Mouse (Mus musculus): ENCODE data around the gene Naaladl1. TPM values are rescaled to one million over a fixed set of nuclear protein-coding genes. Genes with fewer than 3 reads are reported as not detected.

The Naaladl1 gene
- total RNA-seq (2022) = under 1 TPM in 1 of 4 experiments, not detected in 3; 0.27 TPM

DNA sequence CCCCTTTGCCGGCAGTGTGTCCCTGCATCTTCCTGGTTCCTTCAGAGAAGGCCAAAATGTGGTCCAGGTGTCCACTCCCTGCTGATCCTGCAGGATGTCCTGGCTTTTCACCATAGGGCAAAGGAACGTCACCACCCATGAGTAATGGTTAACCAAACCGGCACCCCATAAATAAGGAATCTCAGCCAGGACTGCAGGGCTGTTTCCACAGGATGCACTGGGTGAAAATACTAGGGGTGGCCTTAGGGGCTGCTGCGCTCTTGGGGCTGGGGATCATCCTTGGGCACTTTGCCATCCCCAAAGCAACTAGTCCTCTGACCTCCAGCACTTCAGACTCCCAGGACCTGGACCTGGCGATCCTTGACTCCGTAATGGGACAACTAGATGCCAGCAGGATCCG lies at the start of gene Naaladl1:
Naaladl1 (plus strand) TSS at position 197 of the 400 bp plus-strand sequence.
- DNase-seq = no peak

DNA sequence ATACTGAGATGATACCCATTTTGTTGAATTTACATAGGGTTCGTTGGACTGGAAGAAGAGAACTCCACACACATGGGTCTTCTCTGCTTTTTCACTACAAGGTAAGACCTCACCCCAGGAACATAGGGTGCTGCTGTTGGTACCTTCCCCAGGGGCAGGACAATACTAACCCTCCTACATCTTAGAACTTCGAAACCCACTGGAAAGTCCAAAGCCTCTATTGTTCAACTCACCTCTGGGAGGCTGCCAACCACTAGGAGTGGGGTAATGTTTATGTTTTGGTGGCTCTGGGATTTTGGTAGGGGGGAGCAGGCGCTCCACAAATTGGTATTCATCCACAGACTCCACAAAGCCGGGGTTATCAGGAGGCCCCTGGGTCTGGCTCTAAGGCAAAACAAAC lies 48.9 kb upstream of the Naaladl1 start:
- no peak for DNase-seq

- DNase-seq = peak; percentile 98
Observed at GRCm38 (mm10) chr19:6057313-6058096, 48.1 kb upstream of the Naaladl1 start, which contains the start of the genes Mrpl49 and Fau. TSS of gene Mrpl49 (minus strand) at chr19:6057785. TSS of gene Fau (plus strand) at chr19:6057844.

DNA sequence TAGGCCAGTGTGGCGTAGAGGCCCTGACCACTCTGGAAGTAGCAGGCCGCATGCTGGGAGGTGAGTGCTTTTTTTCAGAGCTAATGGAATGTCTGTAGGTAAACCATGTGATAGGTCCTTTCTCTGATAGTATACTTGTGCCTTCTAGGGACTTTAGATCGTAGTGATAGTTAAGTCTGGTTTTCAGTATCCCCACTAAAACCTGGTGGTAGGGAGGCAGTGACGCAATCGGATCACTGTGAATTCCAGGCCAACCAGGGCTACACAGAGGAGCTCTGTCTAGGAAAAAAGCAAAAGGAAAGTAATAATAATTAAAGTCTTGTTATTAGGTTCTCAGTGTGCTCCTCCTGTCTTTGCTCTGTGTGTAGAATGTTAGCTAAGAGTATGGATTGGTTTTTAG lies 47.1 kb upstream of the Naaladl1 start:
- DNase-seq = no peak

- DNase-seq = no peak
Observed at GRCm38 (mm10) chr19:6058966-6059365, 46.6 kb upstream of the Naaladl1 start.

DNA sequence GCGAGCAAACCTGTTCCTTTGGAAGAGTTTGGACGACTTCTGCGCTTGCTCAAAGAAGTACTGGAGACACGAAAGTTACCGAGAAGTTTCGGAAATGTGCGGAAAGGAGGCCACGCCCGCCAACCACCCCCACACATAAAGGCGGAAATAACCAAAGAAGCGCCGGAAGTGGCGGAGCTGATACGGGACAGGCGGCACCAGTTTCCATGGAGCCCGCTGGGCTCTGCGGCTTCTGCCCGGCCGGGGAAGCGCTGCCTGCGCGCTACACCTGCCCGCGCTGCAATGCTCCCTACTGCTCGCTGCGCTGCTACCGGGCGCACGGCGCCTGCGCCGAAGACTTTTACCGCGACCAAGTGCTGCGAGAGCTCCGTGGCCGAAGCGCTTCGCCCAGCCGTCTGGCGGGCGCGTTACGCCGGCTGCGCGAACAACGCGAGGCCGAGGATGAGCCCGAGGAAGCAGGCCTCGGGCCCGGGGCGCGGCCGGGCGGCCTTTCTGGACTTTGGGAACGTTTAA lies 44.5 kb upstream of the Naaladl1 start, which contains the start of gene Znhit2:
Znhit2 (plus strand) TSS at position 172 of the 513 bp plus-strand sequence.
- peak; percentile 94 for DNase-seq

GRCm38 (mm10) chr19:6061641-6062302 lies 43.8 kb upstream of the Naaladl1 start:
- DNase-seq = no peak

GRCm38 (mm10) chr19:6062418-6062817 lies 43.2 kb upstream of the Naaladl1 start:
- DNase-seq = no peak

DNA sequence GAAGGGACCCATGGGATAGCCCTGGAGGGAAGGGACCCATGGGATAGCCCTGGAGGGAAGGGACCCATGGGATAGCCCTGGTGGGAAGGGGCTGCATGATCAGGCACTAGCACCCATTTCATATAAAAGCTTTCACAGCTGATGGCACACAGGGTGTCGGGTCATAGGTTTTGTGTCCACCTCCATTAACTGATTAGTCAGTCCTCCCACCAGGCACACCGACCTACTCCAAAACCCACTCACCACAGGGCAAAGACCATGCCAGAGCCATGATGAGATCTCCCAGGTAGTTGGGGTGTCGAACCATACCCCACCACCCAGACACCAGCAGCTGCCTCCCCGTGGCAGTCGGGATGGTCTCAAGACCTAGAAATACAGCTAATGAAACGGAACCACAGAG lies 42.5 kb upstream of the Naaladl1 start:
- DNase-seq = no peak

- DNase-seq = no peak
Observed at GRCm38 (mm10) chr19:6066571-6066970, 39.0 kb upstream of the Naaladl1 start.

GRCm38 (mm10) chr19:6067011-6067723 lies 38.4 kb upstream of the Naaladl1 start:
- DNase-seq = peak; percentile 69

- peak; percentile 93 for DNase-seq
Observed at GRCm38 (mm10) chr19:6067724-6068415, 37.7 kb upstream of the Naaladl1 start, which contains the start of gene Tm7sf2. TSS of gene Tm7sf2 (minus strand) at chr19:6068373.

DNA sequence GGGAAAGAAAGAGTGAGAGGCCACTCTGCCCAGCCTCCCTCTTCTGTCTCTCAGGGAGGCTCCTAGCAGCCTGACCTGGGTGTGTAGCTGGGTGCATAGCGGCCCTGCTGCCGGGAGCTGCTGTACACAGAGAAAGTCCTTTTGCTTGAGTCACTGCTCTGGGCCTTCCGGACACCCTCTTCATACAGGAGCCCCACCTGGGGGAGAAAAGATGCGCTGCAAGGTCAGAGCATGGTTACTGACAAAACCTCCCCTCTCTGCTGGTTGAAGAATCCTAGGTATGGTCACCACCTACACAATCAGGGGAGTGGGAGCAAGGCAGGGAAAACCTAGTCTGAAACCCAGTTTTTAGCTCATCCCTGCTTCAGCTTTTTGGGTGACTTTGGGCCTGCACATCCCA lies 36.6 kb upstream of the Naaladl1 start:
- no peak for DNase-seq

DNA sequence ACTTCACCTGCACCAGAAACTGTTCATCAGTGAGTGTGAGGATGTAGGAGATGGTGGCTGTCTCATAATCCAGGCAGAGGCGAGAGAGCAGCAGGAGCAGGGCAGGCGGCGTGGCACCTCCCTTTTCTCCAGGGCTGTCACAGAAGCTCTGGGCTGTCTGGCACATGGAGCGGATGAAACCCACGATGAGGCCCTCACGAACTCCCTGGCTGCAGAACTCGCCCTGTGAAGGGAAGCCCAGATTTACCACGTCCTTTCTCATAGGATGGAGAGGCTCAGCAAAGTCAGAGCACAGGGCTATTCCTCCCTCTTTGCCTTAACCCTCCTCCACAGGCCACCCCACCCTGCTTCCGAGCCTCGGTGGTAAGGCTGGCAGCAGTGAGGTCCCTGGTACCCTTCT lies 35.7 kb upstream of the Naaladl1 start:
- no peak for DNase-seq

DNA sequence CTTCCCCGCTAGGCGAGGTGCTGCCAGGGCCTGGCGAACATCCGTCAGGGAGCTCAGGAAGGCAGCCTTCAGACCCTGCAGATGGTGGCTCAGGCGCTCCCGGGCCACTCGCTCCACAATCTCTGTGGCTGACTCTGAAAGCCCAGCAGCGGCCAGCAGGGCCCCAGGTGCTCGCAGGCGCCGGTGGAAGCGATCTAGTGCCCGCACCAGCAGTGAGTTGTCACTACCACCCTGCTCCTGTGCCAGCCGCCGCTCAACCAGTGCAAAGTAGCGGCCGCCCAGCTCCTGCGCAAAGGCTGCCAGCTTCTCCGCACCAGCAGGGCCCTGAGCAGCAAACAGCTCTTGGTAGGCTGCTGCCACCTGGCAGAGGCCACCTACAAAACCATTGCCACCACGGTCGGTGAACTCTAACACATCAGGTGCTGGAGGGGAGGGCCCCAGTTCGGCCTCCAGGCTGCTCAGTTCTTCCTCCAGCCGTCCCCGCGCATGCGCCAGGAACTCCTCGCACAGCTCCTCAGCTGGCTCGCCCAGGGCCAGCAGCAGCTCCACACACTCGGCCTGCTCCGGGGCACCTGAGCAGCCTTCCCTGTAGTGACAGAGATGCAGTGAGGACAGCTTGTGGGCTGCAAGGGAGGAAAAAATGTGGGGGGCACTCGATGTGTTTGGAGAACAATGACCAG lies 34.9 kb upstream of the Naaladl1 start:
- DNase-seq = no peak

DNA sequence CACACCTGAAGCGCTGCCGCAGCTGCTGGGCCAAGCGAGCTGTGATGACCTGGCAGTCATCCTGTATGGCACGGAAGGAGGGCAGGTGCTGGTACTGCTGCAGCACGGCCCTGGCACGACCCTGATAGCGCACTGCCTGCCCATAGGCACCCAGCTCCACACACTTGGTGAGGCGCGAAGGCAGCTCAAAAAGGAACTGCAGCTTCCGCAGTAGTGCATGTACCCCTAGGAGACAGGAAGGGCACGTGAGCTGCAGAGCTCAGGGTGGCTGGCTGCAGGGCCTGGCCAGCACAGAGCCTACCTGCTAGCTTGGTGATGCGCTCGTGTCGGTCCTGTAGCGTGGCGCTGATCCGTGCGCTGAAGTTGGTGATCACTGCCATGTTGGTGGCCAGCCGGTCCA lies 34.3 kb upstream of the Naaladl1 start:
- DNase-seq = no peak

GRCm38 (mm10) chr19:6073889-6074288 lies 31.7 kb upstream of the Naaladl1 start:
- no peak for DNase-seq

DNA sequence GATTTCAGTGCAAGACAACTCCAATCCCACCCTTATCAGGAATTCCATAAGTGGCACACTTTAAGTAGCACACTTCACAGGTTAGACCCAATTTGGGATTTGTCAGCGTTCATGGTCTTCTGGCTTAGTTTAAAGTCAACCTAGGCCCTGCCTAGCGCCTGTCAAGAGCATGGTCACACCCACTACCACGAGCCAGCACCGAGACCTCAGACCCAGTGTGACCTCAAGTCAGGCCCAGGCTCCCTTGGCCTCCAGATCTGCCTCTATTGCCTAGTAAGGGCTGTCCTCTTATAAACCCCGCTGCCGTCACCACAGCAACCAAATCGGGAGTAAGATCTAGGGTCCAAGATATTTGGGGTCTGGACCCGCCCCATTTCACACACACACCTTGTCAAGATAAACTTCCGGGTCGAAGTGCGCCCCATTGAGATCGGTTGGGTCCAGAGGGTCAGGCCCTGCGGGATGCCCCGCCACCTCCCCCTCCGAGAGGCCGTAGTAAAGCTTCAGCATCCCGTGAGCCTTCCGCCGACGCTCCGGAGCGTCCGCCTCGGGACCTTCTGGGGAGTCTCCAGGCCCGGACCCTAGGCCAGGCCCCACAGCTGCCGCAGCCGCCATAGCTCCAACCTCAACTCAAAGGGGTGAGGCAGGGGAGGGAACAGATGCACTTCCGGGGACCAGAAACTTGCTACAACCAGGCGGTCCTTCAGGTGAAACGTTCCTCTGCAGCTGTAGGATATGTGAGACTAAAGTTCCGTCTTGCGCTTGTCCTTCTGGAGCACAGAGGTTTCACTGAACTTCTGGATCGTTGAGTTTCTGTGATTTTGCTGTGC lies 28.8 kb upstream of the Naaladl1 start, which contains the start of gene Vps51:
Vps51 (minus strand) TSS at position 668 of the 830 bp plus-strand sequence.
- DNase-seq = peak; percentile 80

- DNase-seq = no peak
Observed at GRCm38 (mm10) chr19:6079983-6080480, 25.6 kb upstream of the Naaladl1 start, which contains the start of gene Tmem262. TSS of gene Tmem262 (plus strand) at chr19:6080033.

- no peak for DNase-seq
Observed at GRCm38 (mm10) chr19:6082156-6082555, 23.4 kb upstream of the Naaladl1 start, which contains the start of gene Gm28374. TSS of gene Gm28374 (minus strand) at chr19:6082256.

Measured in adrenal gland, adult 8-10 months (tissue).